Mouse (Mus musculus): Measurements from ENCODE around the gene Erbb3. TPM values are rescaled to one million over a fixed set of nuclear protein-coding genes. Genes with fewer than 3 reads are reported as not detected.

The Erbb3 gene
- polyA plus RNA-seq (2012; rRNA removed): 1.5 and 1.7 TPM in 2 replicates

DNA sequence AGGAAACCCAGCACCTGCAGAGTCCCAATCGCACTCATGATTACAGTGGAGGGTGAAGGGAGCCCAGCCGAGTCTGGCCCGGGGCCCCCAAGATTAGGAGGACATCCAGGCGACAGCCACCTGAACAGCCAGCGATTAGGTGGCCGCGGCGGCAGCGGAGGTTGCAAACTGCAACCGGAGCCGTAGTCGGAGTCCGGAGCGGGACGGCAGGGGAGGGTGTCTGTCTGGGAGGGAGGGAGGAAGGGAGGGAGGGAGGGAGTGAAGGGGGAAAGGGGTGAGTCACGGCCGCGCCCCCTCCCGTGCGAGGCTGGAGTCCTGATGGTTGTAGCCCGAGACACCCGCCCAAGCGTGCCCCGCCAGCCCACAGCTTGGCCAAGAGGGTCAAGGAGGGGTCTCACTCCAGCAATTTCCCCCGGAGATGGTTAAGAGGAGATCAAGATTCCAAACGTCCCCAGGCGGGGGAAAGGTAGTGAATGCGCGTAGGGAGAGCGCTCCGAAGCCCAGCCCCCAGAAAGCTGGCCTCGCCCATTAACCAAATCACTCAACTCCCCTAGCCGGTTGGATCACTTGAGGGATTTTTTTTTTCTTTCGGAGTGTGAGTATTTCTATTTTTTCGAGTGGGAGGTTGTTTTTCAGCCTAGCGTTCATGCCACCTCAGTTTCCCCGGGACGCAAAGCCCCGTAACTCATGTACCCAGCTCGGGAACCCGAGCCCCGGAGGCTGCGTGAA is at the start of gene Erbb3:
Gene Erbb3 (minus strand): TSS at position 189 of the 729 bp plus-strand sequence.

DNA sequence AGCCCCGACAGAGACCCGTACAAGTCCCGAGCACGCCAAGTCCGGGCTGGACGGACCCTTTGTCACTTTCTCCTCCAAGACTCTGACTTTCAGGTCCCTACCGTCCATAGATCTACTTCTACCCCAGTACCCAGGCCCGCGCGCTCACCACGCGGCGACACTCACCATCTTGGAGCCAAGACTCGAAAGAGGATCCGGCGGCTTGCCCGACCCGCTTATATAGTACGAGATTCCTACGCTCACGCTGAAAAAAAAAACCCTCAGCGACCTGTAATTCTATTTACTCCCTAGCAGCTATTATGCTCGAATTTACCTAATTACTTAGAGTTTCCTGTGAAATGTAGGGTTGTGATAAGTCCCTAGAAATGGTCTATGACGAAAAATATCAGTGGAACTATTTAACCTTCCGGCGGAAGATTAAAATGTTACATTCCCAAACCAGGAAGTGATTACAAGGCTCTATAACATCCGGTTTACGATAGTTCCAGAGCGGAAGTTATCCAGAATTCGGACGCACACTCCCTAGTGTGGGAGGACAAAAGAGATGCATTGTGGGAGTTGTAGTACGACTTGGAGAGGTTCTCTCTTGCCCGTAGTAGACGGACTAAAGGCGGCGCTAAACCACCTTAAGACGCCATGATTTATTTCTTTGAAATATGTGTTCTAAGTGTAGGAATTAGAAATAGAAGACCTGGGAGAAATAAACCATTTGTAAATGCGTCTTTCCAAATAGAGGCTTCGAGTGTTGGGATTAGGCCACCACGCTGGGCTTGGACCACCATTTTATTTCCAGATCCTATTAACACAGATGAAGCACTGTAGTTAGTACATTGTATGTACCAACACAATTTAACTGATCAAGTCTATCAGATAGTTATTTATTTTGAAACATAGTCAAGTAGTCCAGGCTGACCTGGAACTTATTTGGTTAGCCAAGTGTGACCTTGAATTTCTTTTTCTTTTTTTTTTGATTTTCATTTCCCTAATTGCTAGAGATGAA is 37.2 kb upstream of the Erbb3 start, which contains the start of gene Rps26:
Gene Rps26 (minus strand): TSS at position 437 of the 1,000 bp plus-strand sequence.

DNA sequence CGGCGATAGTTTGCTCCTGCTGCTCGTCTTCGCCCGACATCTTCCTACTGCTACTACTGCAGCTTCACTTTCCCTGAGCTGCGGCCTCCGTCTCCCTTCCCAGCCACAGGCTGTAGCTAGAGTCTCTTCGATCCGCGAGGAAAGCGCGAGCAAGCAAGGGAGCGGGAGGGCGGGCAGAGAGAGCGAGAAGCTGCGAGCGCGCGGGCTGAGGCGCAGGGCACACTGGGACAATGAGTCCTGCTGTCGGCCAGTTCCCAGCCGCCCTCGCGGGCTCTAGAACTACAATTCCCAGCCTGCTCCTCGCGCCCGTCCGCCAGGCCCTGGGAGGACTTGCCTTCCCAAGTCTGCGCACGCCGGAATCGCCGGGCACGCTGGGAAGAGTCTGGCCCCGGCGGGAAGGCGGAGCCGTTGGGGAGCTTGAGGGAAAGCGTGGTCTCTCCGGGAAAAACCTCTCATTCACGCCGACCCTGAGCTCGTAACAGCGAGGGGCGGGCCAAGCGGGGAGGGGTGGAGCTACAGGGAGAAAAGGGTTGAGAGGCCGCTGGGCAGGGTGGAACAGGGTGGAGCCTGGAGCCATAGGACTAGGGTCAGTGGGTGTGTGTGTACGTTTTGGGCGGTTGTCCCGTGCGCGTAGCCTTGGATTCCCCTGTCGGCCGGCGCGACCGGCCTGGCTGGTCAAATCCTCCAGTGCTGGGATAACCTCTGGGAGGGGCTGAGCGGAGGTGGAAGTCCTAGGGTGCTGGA is 23.5 kb downstream of the Erbb3 start, which contains the start of gene Pa2g4:
Gene Pa2g4 (minus strand): TSS at position 200 of the 744 bp plus-strand sequence.

DNA sequence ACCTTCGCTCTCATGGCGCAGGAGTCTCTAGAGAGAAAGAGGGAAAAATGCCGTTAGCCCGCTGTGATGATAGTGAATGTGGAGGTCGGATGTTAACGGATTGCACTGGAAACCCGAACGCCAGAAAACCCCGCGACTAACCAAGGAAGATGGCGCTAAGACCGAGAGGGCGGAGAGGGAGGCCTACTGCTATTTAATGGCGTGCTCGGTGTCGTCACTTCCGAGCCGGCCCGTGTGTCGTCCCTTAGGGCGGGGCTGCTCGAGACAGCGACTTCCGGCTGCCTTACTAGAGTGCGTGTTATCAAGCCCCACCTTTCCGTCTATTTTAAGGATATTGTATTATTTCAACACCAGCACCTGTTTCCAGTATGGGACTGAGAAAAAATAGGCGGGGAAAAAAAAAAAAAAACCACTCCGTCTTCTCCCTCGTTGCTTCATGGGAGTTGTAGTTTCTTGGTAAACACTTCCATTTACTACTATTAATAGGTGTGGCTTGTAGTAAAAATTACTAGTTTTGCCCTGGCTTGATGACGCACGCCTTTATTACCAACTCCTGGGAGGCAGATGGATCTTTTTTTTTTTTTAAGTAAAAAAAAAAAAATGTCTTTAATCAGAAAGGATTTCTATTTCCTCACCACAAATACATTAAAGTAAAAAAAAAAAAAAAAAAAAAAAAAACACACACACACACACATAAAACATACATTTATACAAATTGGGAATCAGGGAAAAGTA is 40.3 kb downstream of the Erbb3 start, which contains the start of gene Rpl41:
Gene Rpl41 (minus strand): TSS at position 359 of the 735 bp plus-strand sequence.

DNA sequence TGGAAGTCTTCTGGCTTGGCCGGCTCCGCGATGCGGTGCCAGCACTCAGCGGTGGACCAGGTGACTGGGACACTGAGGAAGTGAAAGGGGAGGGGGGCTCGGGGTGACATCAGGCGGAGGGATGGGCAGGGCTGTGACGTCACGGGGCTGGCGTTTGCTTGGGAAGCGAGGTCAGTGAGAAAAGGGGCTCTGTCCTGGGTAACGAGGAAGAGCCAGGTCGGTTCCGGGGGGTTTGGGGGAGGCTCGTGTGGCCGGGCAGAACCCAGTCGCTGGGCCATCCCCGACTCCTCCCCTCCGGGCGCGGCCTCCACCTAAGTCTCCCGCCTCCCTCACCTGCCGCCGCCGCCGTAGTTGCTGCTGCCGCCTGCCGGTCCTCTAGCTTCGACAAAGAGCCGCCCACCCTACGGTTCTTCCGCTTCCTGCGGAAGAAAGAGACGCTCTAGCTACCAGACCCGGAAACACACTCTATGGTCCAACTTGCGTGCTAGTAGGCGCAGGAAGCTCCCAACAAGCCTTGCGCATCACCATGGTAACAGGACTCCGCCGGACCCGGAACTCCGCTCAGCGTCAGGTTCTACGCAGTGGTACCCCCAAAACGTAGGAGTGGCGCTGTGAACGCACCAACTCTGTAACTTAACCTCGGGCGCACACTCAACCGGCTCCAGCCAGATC is 42.0 kb downstream of the Erbb3 start, which contains the start of gene Zc3h10:
Gene Zc3h10 (minus strand): TSS at position 414 of the 672 bp plus-strand sequence.

DNA sequence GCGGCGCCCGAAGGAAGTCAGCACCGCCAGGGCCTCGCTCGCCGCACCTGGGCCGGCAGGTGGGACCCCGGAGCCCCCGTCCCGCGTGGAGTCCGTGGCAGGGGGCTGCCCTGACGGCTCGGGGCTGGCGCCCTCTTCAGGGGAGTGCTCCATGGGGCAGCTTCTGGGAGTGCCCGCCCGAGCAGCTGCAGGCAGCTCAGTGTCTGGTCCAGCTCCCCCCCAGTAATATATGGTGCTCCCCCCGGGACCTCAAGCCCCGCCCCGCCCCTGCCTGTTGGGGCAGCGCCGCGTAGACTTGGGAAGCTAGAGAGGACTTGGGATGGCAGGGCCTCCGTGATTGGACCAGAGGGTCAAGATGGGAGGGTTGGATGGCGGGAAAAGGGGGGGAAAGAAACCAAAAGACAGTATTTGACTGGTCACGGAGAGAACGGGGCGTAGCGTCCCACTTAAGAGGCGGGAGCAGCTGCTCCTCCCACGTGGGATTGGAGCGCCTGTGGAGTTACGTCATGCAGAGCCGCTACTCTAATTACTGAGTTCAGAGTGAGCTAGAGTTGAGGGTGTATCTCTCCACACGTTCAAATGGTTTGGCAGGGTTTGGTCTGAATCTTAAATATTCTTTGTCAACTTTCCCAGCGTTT is 63.7 kb downstream of the Erbb3 start, which contains the start of gene Esyt1:
Gene Esyt1 (minus strand): TSS at position 201 of the 638 bp plus-strand sequence.

Other genes with a start within 250 kb of the Erbb3 start
- gene Coq10a, start 220.7 kb downstream of the Erbb3 start, polyA plus RNA-seq (2012; rRNA removed): 86.2 and 87.5 TPM in 2 replicates
- gene Ankrd52, start 212.5 kb downstream of the Erbb3 start, polyA plus RNA-seq (2012; rRNA removed): 41.2 and 46.4 TPM in 2 replicates
- 0.53 and 0.54 TPM in 2 replicates for gene Slc39a5, start 188.4 kb downstream of the Erbb3 start, polyA plus RNA-seq (2012; rRNA removed)
- gene Nabp2, start 178.2 kb downstream of the Erbb3 start, polyA plus RNA-seq (2012; rRNA removed): 95.9 and 102 TPM in 2 replicates
- 84.4 and 89.6 TPM in 2 replicates for gene Rnf41, start 178.0 kb downstream of the Erbb3 start, polyA plus RNA-seq (2012; rRNA removed)
- 299 and 327 TPM in 2 replicates for gene Smarcc2, start 130.4 kb downstream of the Erbb3 start, polyA plus RNA-seq (2012; rRNA removed)
- gene Myl6, start 95.5 kb downstream of the Erbb3 start, polyA plus RNA-seq (2012; rRNA removed): 1,229 and 1,412 TPM in 2 replicates
- gene Myl6b, start 91.0 kb downstream of the Erbb3 start, polyA plus RNA-seq (2012; rRNA removed): 50.3 and 54.8 TPM in 2 replicates
- gene Esyt1, start 63.8 kb downstream of the Erbb3 start, polyA plus RNA-seq (2012; rRNA removed): 12.2 and 13.9 TPM in 2 replicates
- gene Zc3h10, start 41.9 kb downstream of the Erbb3 start, polyA plus RNA-seq (2012; rRNA removed): 16.5 and 17.2 TPM in 2 replicates
- gene Rpl41, start 40.3 kb downstream of the Erbb3 start, polyA plus RNA-seq (2012; rRNA removed): 2,248 and 2,668 TPM in 2 replicates
- 131 and 136 TPM in 2 replicates for gene Pa2g4, start 23.7 kb downstream of the Erbb3 start, polyA plus RNA-seq (2012; rRNA removed)
- 964 and 983 TPM in 2 replicates for gene Rps26, start 37.1 kb upstream of the Erbb3 start, polyA plus RNA-seq (2012; rRNA removed)
- gene Ikzf4, start 56.3 kb upstream of the Erbb3 start, polyA plus RNA-seq (2012; rRNA removed): 18.4 and 21.2 TPM in 2 replicates
- 11.0 and 11.9 TPM in 2 replicates for gene Suox, start 84.4 kb upstream of the Erbb3 start, polyA plus RNA-seq (2012; rRNA removed)
- 116 and 119 TPM in 2 replicates for gene Rab5b, start 106.6 kb upstream of the Erbb3 start, polyA plus RNA-seq (2012; rRNA removed)
- gene Pmel, start 114.5 kb upstream of the Erbb3 start, polyA plus RNA-seq (2012; rRNA removed): 0.27 and 0.47 TPM in 2 replicates
- gene Cdk2, start 115.4 kb upstream of the Erbb3 start, polyA plus RNA-seq (2012; rRNA removed): 15.9 and 18.7 TPM in 2 replicates
- 12.3 and 12.4 TPM in 2 replicates for gene Dgka, start 155.2 kb upstream of the Erbb3 start, polyA plus RNA-seq (2012; rRNA removed)
- gene Pym1, start 158.2 kb upstream of the Erbb3 start, polyA plus RNA-seq (2012; rRNA removed): 61.2 and 63.3 TPM in 2 replicates
- gene Mmp19, start 201.3 kb upstream of the Erbb3 start, polyA plus RNA-seq (2012; rRNA removed): 0.57 and 2.0 TPM in 2 replicates
- gene Dnajc14, start 214.4 kb upstream of the Erbb3 start, polyA plus RNA-seq (2012; rRNA removed): 21.0 and 21.6 TPM in 2 replicates
- gene Tmem198b, start 214.7 kb upstream of the Erbb3 start, polyA plus RNA-seq (2012; rRNA removed): 19.9 TPM in 2 replicates
- 93.1 and 94.4 TPM in 2 replicates for gene Sarnp, start 227.7 kb upstream of the Erbb3 start, polyA plus RNA-seq (2012; rRNA removed)
- 15.6 and 17.2 TPM in 2 replicates for gene Ormdl2, start 232.0 kb upstream of the Erbb3 start, polyA plus RNA-seq (2012; rRNA removed)

Measured in central nervous system, embryonic 18 days (tissue).